Comparison of ENCODE assay signal across 8 mouse cellular contexts in genomic region chr9:85843031-85843890, GRCm38 (mm10). TPM values are rescaled to one million over a fixed set of nuclear protein-coding genes. Genes with fewer than 3 reads are reported as not detected.
DNase-seq lines count a peak whose midpoint lies in the region; TF ChIP-seq lines count a peak whose summit lies in the region.

No protein-coding gene starts in this region.

- peak; percentile 6 for DNase-seq in thymus, postnatal 14 days
- no peak for DNase-seq in thymus, postnatal 25 days
- peak; percentile 76 for DNase-seq in embryo, embryonic 11 days
- peak; percentile 69 to 70 for DNase-seq in heart, adult 2 months
- DNase-seq in kidney, adult 11 months = peak; percentile 21
- DNase-seq in lung, adult 2 months = peak; percentile 50
- no peak for DNase-seq in spleen, postnatal 36 days (ENCODE audit: low spot score in 2 of 2)

- intact Hi-C loops in heart, adult 2 months (cut with DNase I) = loop anchor here (10.0 kb wide), 1 partner anchor 612 kb away; no protein-coding TSS in a partner anchor

- H3K36me3 ChIP-seq in heart, adult 2 months (ENCODE audit: control insufficient read depth, insufficient read depth, low read length) = no peaks in the 10 kb centered on the region

- peaks cover 19% of the 10 kb centered on the region for H3K27me3 ChIP-seq in heart, adult 2 months (ENCODE audit: control insufficient read depth, insufficient read depth, low read length)

- H3K4me1 ChIP-seq in heart, adult 2 months (ENCODE audit: control insufficient read depth, insufficient read depth, low read length) = no peaks in the 10 kb centered on the region
- H3K4me1 ChIP-seq in lung, adult 2 months (ENCODE audit: control insufficient read depth, insufficient read depth, low read length) = no peaks in the 10 kb centered on the region
- H3K4me1 ChIP-seq in olfactory bulb, adult 2 months (ENCODE audit: control insufficient read depth, insufficient read depth, low read length) = peaks cover 20% of the 10 kb centered on the region

- H3K9ac ChIP-seq in heart, adult 2 months (ENCODE audit: low read depth, low read length) = peak overlapping the region; percentile 60

- H3K27ac ChIP-seq in heart, adult 2 months = peak overlapping the region; percentile 12
- H3K27ac ChIP-seq in olfactory bulb, adult 2 months (ENCODE audit: insufficient read depth, low read depth, low read length) = no peak overlapping the region

- TF ChIP-seq EP300 in heart, adult 2 months (IDR thresholded peaks at IDR 0.05; ENCODE audit: insufficient read depth, low read depth, low read length) = no peak

- H3K79me2 ChIP-seq in heart, adult 2 months (replicated peaks; ENCODE audit: control insufficient read depth, insufficient read depth, low read length) = no peaks in the 10 kb centered on the region

- 1% methylated on average over 63 of the region's 65 CpGs for WGBS in heart, adult 2 months
- WGBS in lung, adult 2 months = under 1% methylated on average over 65 of the region's 65 CpGs
- 1% methylated on average over 65 of the region's 65 CpGs for WGBS in olfactory bulb, adult 2 months

- TF ChIP-seq POLR2A in heart, adult 2 months (IDR thresholded peaks at IDR 0.05; ENCODE audit: insufficient read depth, low read depth, low read length) = no peak
- TF ChIP-seq POLR2A in lung, adult 2 months (IDR thresholded peaks at IDR 0.05; ENCODE audit: borderline replicate concordance, extremely low read depth, low read depth, low read length) = no peak
- TF ChIP-seq POLR2A in olfactory bulb, adult 2 months (IDR thresholded peaks at IDR 0.05; ENCODE audit: insufficient read depth, low read depth, low read length) = no peak

- TF ChIP-seq CTCF in heart, adult 2 months (IDR thresholded peaks at IDR 0.05) = no peak
- TF ChIP-seq CTCF in lung, adult 2 months (IDR thresholded peaks at IDR 0.05; ENCODE audit: insufficient read depth, low read length) = no peak
- no peak for TF ChIP-seq CTCF in olfactory bulb, adult 2 months (IDR thresholded peaks at IDR 0.05; ENCODE audit: insufficient read depth, low read depth, low read length)

- peak overlapping the region; percentile 61 for H3K4me3 ChIP-seq in heart, adult 2 months
- peak overlapping the region; percentile 71 for H3K4me3 ChIP-seq in lung, adult 2 months (replicated peaks; ENCODE audit: extremely low read depth, low read depth, low read length)
- H3K4me3 ChIP-seq in olfactory bulb, adult 2 months (ENCODE audit: insufficient read depth, low read depth, low read length) = peak overlapping the region; percentile 49

RNA-seq across cellular contexts. Expression of gene Tpbg, which starts 1.1 kb away (rescaled TPM):
- total RNA-seq in heart, adult 2 months (2021) = 1 to 10 TPM; 1.6 to 1.8 TPM
- polyA plus RNA-seq in heart, adult 2 months (2012; rRNA removed) = 0.59 and 0.98 TPM in 2 replicates
- 1.6 and 2.0 TPM in 2 replicates for polyA plus RNA-seq in lung, adult 2 months (2012; rRNA removed)
- polyA plus RNA-seq in olfactory bulb, adult 2 months (2012; ENCODE audit: insufficient read depth, insufficient read length, low replicate concordance, missing spikeins) = not detected in 2 replicates

Comparison
In these comparisons a context has a peak if more than half of its experiments do, and no peak if none do; other contexts are left out.
1. DNase-seq: peak in thymus, postnatal 14 days (single experiment), embryo, embryonic 11 days (single experiment), heart, adult 2 months (2 of 2), kidney, adult 11 months (single experiment) and lung, adult 2 months (single experiment); none in thymus, postnatal 25 days (single experiment) and spleen, postnatal 36 days (0 of 2).
2. Peak in every context shown above with its lines, with median percentiles within 50 percentile points of each other: H3K4me3 ChIP-seq.